Mouse (Mus musculus) layer of hippocampus, postnatal 10 days (tissue): ENCODE measurements around the gene Psmd12. TPM values are rescaled to one million over a fixed set of nuclear protein-coding genes. Genes with fewer than 3 reads are reported as not detected.
"Not testable (repeated sequence)": the region's sequence is repeated elsewhere in the genome, so short reads cannot be mapped to it uniquely, and the experiment has no call there.

Source experiments
- DNase-seq, 2 experiments: peaks; one replicate each; pipeline ENCODE4 v3.0.0; 2021; ENCODE audit warnings: low spot score in 2 of 2
- total RNA-seq, 2 experiments: library from RNA; stranded (reverse); gene quantifications; 2 replicates each; pipeline ENCODE4 v1.2.3; 2021

Gene Psmd12
- total RNA-seq, 2 experiments from 2014 or later, result 78.5 to 86.2 TPM

DNA sequence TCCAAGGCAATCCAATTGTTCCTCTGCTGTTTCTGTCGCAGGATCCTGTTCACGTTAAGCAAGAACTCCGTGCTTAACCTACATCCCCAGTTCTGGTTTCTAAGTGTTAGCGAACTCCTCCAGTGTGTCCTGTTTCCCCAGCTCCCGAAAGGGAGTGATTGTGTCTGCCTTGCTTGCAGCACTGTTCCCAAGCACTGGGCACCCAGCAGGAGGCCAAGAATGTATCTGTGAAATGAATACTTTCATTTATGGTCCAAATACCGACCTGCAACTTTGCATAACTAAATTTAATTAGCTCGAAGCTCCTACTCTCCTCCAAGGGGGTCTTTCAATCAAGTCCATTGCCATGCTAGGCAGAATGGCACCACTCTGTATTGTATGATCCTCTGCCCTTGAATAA, 19.5 kb upstream of the Psmd12 start:
- DNase-seq, result no peak

DNA sequence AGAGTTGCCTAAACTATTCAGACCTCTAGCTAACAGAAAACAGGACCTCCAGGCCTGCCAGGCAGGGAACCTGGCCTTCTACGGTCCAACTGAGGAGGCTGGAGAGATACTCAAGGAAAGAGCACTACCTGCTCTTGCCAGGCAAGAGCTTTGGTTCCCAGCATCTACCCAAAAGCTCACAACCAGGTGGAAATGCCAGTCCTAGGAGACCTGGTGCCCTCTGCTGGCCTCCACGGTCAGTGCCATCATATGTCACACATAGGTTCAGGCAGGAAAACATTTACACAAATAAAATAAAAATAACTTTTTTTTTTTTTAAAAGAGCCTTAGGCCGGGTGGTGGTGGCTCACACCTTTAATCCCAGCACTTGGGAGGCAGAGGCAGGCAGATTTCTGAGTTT, 16.8 kb upstream of the Psmd12 start:
- no peak for DNase-seq

DNA sequence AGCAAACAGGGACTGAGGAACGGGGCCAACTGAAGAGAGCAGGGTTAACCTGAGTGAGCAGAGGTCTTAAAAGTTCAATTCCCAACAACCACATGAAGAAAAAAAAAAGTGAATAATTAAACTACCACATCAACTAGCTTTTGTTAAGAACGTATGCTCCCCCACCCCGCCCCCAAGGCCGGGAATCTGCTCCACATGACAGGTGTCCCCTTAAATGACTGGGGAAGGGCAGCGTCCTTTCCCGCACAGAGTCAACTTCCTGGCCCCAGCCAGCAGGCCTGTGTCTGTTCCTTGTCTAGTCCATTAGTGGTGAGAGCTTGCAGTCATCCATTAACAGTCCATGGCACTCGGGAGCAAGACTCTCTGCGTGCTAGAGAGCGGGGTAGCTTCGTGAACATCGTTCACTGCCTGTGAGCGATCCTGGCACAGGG, 16.0 kb upstream of the Psmd12 start:
- no peak for DNase-seq

DNA sequence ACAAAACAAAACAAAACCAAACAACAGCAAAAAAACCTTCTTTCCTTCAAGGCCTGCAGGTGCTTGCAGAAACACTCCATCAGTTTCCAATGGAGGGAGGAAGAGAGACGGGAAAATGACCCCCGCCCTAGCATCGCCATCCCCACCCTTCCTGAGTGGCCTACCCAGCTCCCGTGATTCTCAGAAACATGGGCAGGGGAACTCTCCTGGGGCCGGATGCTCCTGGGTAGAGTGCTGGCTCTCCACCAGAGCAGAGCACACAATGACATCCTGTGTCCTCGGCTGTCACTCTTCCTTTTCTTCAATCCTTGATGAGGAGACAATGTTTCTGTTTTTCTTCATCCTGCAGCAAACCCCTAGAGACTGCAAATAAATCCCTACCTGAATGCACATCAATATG, 15.1 kb upstream of the Psmd12 start:
- DNase-seq, result no peak

DNA sequence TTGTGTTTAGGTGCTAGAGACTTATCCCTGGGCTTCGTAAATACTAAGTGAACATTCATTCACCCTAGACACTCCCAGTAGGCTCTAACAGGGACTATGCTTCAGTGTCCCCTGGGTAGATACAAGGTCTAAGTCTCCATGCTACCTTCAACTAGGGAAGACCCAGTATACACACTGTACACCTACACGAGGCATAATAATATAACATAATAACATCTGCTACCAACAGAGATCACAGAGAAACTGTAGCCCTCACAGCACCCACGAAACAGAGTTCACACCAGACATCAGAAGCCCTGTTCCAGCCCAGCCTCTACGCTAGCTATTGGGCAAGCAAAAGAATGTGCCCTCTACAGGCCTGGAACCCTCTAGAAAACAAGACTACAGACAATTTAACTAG, 14.2 kb upstream of the Psmd12 start:
- DNase-seq, result no peak

- DNase-seq, result no peak
Measured at GRCm38 (mm10) chr11:107465969-107466368, 13.3 kb upstream of the Psmd12 start.

- no peak for DNase-seq
Measured at GRCm38 (mm10) chr11:107466611-107467391, 12.5 kb upstream of the Psmd12 start.

- peak in 1 of 2 experiments; percentile 19 for DNase-seq
Measured at GRCm38 (mm10) chr11:107468252-107469030, 10.8 kb upstream of the Psmd12 start.

- peak; percentile 83 to 89 for DNase-seq
Measured at GRCm38 (mm10) chr11:107469031-107469522, 10.2 kb upstream of the Psmd12 start.

- peak; percentile 72 to 79 for DNase-seq
Measured at GRCm38 (mm10) chr11:107469523-107470371, 9.5 kb upstream of the Psmd12 start.

- peak; percentile 77 to 86 for DNase-seq
Measured at GRCm38 (mm10) chr11:107470521-107471041, 8.7 kb upstream of the Psmd12 start, which contains the start of gene Pitpnc1. TSS of gene Pitpnc1 (minus strand) at chr11:107470699.

DNA sequence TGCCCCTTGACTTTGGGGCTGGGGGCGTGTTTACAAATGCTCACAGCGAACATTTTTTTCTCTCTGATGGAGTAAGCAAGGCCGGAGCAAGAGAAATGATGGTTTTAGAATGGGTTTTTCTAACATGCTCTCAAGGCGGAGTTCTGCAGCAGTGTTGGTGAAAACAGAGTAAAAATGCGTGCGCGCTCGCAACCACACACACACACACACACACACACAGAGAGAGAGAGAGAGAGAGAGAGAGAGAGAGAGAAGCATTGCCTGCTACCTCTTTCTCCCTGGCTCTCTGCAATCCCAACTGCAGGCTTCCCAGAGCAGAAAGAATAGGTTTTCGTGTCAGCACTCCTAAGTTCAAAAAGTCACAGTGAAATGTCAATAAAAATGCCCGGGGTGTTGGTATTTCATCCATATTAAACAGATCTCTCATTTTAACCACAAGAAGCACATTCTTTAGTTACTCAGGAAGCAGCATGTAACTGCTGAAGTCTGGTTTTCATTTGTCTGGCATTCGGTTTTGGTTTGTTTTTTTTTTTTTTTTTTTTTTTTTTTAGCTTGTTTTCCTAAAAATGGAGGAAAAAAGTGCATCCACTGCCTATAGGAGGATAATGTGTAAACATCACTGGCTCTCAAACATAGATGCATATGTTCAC, 8.1 kb upstream of the Psmd12 start:
- DNase-seq, result no peak

DNA sequence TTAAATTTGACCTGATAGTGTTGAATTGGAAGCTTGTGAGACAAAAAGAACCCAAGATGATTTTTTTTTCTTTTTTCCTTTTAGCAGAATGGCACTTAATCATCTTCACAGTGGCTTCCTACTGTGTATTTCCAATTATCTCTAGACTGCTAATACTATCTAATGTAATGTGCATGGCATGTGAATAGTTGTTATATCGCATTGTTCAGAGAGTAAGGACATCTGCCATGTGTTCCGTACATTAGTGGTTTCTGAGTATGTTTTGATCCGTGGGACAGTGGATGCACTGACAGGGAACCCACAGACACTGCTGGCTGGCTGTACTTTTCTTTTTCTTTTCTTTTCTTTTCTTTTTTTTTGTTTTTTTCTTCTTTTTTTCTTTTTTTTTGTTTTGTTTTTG, 7.0 kb upstream of the Psmd12 start:
- DNase-seq, result no peak

DNA sequence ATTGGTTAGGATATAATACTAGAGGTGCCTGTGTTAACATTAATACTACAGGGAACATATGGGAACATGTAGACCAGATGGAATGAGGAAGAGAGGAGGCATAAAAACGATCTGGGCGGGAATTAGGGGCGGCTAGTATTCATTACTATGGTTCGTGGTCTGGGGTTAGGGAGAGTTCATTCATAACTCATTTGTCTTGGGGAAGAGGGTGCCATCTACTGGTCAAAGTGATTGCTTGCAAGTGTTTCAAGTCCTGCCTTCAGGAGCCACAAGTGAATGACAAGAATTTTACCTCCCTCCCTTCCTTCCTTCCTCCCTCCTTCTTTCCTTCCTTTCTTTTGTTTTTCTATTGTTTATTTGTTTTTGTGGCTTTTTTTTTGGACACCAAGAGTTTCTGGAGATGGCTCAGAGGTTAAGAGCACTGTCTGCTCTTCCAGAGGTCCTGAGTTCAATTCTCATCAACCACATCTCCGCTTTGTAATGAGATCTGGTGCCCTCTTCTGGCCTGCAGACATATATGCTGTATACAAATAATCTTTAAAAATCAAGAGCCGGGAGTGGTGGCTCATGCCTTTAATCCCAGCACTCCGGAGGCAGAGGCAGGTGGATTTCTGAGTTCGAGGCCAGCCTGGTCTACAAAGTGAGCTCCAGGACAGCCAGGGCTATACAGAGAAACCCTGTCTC, 6.0 kb upstream of the Psmd12 start:
- DNase-seq, result peak; percentile 38 to 48

- no peak for DNase-seq
Measured at GRCm38 (mm10) chr11:107479862-107480203, 549 bp downstream of the Psmd12 start.

DNA sequence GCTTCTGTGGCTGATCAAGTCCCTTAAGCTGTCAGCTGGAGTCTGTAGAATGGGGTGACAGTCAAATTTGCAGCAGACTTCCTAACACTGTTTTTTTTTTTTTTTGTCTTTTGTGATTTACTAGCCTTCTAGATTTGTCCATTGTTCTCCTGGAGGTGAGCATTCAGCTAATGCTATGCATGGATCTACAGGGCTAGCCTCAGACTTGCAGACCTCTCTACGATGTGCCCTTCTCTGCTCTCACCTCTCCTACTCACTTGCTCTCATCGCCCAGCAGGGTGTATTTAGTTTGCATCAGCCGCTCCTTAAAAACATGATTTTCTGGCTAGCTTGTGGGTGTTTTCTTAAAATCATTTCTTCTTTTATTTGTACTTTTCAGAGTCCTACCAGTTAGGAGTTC, 5.1 kb downstream of the Psmd12 start:
- DNase-seq, result no peak

- no peak for DNase-seq
Measured at GRCm38 (mm10) chr11:107502801-107503200, 23.5 kb downstream of the Psmd12 start.

GRCm38 (mm10) chr11:107504364-107504763, 25.1 kb downstream of the Psmd12 start:
- not testable (repeated sequence) for DNase-seq

GRCm38 (mm10) chr11:107506260-107506659, 27.0 kb downstream of the Psmd12 start:
- peak in 1 of 2 experiments; percentile 11 for DNase-seq
